Mouse (Mus musculus) CH12.LX (cell line): Measurements from ENCODE around the gene Zfp408. TPM values are rescaled to one million over a fixed set of nuclear protein-coding genes. Genes with fewer than 3 reads are reported as not detected.
"Not testable (repeated sequence)": the region's sequence is repeated elsewhere in the genome, so short reads cannot be mapped to it uniquely, and the experiment has no call there.

Experiments
- DNase-seq: peaks from one replicate; pipeline ENCODE4 v3.0.0-alpha.2; 2013; ENCODE audit errors: extremely low read depth
- H3K27ac ChIP-seq: 2 replicates; pipeline ENCODE4 v1.5.1; 2012; ENCODE audit warnings: low read depth, mild to moderate bottlenecking, control low read depth, moderate library complexity; ENCODE audit not compliant: insufficient read depth
- H3K27me3 ChIP-seq: replicated peaks from 2 replicates; pipeline ENCODE3; 2012; ENCODE audit warnings: inconsistent platforms
- H3K36me3 ChIP-seq, 2 experiments: replicated peaks in 1 of 2; 2 replicates each; pipeline versions ENCODE3 to v1.6.1; 2012; ENCODE audit warnings: inconsistent platforms in 1 of 2, low read length in 1 of 2, mild to moderate bottlenecking in 1 of 2, mixed read lengths in 1 of 2, moderate library complexity in 1 of 2; ENCODE audit not compliant: control insufficient read depth in 1 of 2, insufficient read depth in 1 of 2
- H3K4me1 ChIP-seq, 2 experiments: 2 replicates each; pipeline ENCODE4 v1.6.1; 2012; ENCODE audit warnings: inconsistent platforms in 1 of 2, moderate library complexity in 1 of 2; ENCODE audit not compliant: insufficient read depth in 2 of 2, control insufficient read depth in 1 of 2
- H3K4me2 ChIP-seq: 2 replicates; pipeline ENCODE4 v1.6.1; 2012; ENCODE audit warnings: low read depth, mild to moderate bottlenecking, control low read depth; ENCODE audit not compliant: poor library complexity, insufficient read depth, severe bottlenecking
- H3K4me3 ChIP-seq, 3 experiments: fragments of 150-350 bp in 1 of 3; sonication (generic) in 1 of 3; replicated peaks in 1 of 3; 2 replicates each; pipeline versions ENCODE3 to v1.5.1; 2011 to 2012; ENCODE audit warnings: low read depth in 2 of 3, low read length in 2 of 3, mild to moderate bottlenecking in 2 of 3, moderate library complexity in 2 of 3, control low read depth in 1 of 3, improper control_type of control experiment in 1 of 3, inconsistent platforms in 1 of 3, mixed read lengths in 1 of 3; ENCODE audit not compliant: poor library complexity in 1 of 3
- H3K79me2 ChIP-seq: replicated peaks from 2 replicates; pipeline ENCODE4 v1.6.1; 2012; ENCODE audit warnings: mild to moderate bottlenecking, moderate library complexity; ENCODE audit not compliant: control insufficient read depth, poor library complexity, insufficient read depth, severe bottlenecking; ENCODE audit errors: extremely low read depth
- H3K9ac ChIP-seq: 2 replicates; pipeline ENCODE4 v1.6.1; 2012; ENCODE audit warnings: low read depth, mild to moderate bottlenecking, control low read depth, moderate library complexity; ENCODE audit not compliant: insufficient read depth
- H3K9me3 ChIP-seq: replicated peaks from 2 replicates; pipeline ENCODE3; 2012; ENCODE audit warnings: low read length, inconsistent platforms, mixed read lengths
- BHLHE40 ChIP-seq: IDR thresholded peaks from 2 replicates; pipeline ENCODE4 v1.6.1; 2011; ENCODE audit warnings: mild to moderate bottlenecking, low read depth, low read length, improper control_type of control experiment
- CHD1 ChIP-seq: IDR thresholded peaks from 2 replicates; pipeline ENCODE4 v1.6.1; 2012; ENCODE audit warnings: low read depth, low read length, improper control_type of control experiment, inconsistent platforms
- CTCF ChIP-seq, 2 experiments: IDR thresholded peaks in 1 of 2; conservative IDR thresholded peaks in 1 of 2; 2 replicates each; pipeline ENCODE4 v1.5.1; 2011 to 2012; ENCODE audit warnings: low read depth in 2 of 2, low read length in 2 of 2, improper control_type of control experiment in 1 of 2, inconsistent platforms in 1 of 2, mild to moderate bottlenecking in 1 of 2, moderate library complexity in 1 of 2
- E2F4 ChIP-seq: IDR thresholded peaks from 2 replicates; pipeline ENCODE4 v1.6.1; 2011; ENCODE audit warnings: low read depth, low read length, improper control_type of control experiment; ENCODE audit not compliant: insufficient replicate concordance
- ELF1 ChIP-seq: IDR thresholded peaks from 2 replicates; pipeline ENCODE4 v1.6.1; 2014; ENCODE audit warnings: low read depth, mild to moderate bottlenecking, inconsistent platforms, low read length, improper control_type of control experiment
- ETS1 ChIP-seq: conservative IDR thresholded peaks from 2 replicates; pipeline ENCODE4 v1.6.1; 2012; ENCODE audit warnings: low read depth, mild to moderate bottlenecking, inconsistent platforms, low read length, improper control_type of control experiment, moderate library complexity
- GABPA ChIP-seq: IDR thresholded peaks from 2 replicates; pipeline ENCODE4 v1.6.1; 2012; ENCODE audit warnings: low read depth, low read length, improper control_type of control experiment, inconsistent platforms; ENCODE audit not compliant: insufficient replicate concordance
- HCFC1 ChIP-seq: IDR thresholded peaks from 2 replicates; pipeline ENCODE4 v1.6.1; 2012; ENCODE audit warnings: low read depth, mild to moderate bottlenecking, inconsistent platforms, low read length, improper control_type of control experiment
- IRF4 ChIP-seq: IDR thresholded peaks from 2 replicates; pipeline ENCODE4 v1.6.1; 2014; ENCODE audit warnings: low read depth, mild to moderate bottlenecking, inconsistent platforms, low read length, improper control_type of control experiment
- JUND ChIP-seq: conservative IDR thresholded peaks from 2 replicates; pipeline ENCODE4 v1.6.1; 2011; ENCODE audit warnings: low read depth, low read length, improper control_type of control experiment
- MAFK ChIP-seq: IDR thresholded peaks from 2 replicates; pipeline ENCODE4 v1.6.1; 2011; ENCODE audit warnings: low read length, improper control_type of control experiment; ENCODE audit not compliant: insufficient replicate concordance
- MAX ChIP-seq: IDR thresholded peaks from 2 replicates; pipeline ENCODE4 v1.6.1; 2011; ENCODE audit warnings: low read length, improper control_type of control experiment
- MAZ ChIP-seq: IDR thresholded peaks from 2 replicates; pipeline ENCODE4 v1.6.1; 2012; ENCODE audit warnings: low read depth, mild to moderate bottlenecking, inconsistent platforms, low read length, improper control_type of control experiment, moderate library complexity
- NELFE ChIP-seq: IDR thresholded peaks from 2 replicates; pipeline ENCODE4 v1.6.1; 2011; ENCODE audit warnings: low read depth, low read length, improper control_type of control experiment
- SMC3 ChIP-seq: IDR thresholded peaks from 2 replicates; pipeline ENCODE4 v1.6.1; 2011; ENCODE audit warnings: low read depth, low read length, improper control_type of control experiment
- TCF12 ChIP-seq: IDR thresholded peaks from 2 replicates; pipeline ENCODE4 v1.6.1; 2014; ENCODE audit warnings: low read depth, mild to moderate bottlenecking, inconsistent platforms, low read length, improper control_type of control experiment
- UBTF ChIP-seq: IDR thresholded peaks from 2 replicates; pipeline ENCODE4 v1.6.1; 2012; ENCODE audit warnings: low read depth, mild to moderate bottlenecking, inconsistent platforms, low read length, improper control_type of control experiment, moderate library complexity
- USF2 ChIP-seq: conservative IDR thresholded peaks from 2 replicates; pipeline ENCODE4 v1.6.1; 2011; ENCODE audit warnings: low read depth, low read length, improper control_type of control experiment
- ZC3H11A ChIP-seq: IDR thresholded peaks from 2 replicates; pipeline ENCODE4 v1.6.1; 2012; ENCODE audit warnings: low read depth, mild to moderate bottlenecking, inconsistent platforms, low read length, improper control_type of control experiment
- ZKSCAN1 ChIP-seq: IDR thresholded peaks from 2 replicates; pipeline ENCODE4 v1.6.1; 2012; ENCODE audit warnings: low read depth, inconsistent platforms, low read length, improper control_type of control experiment, borderline replicate concordance
- dilution Hi-C: fragments of 300-500 bp; cut with MboI; formaldehyde crosslinking; loops from 2 replicates; pipeline ENCODE4 v1.14.3; 2020; ENCODE audit warnings: low sequenced_read_pairs; ENCODE audit not compliant: extremely low pct_unique_long_range_greater_than_20kb, extremely low pct_ligation_motif_present
- in situ Hi-C: fragments of 300-500 bp; cut with MboI; formaldehyde crosslinking; loops from 3 replicates; pipeline ENCODE4 v1.14.3; 2019; ENCODE audit warnings: low sequenced_read_pairs, low pct_ligation_motif_present, low pct_unique_long_range_greater_than_20kb, mixed read lengths
- polyA plus RNA-seq: library from polyadenylated mRNA; unstranded; fragments of >175 nt; gene quantifications from 2 replicates; pipeline ENCODE4 v1.2.1, GENCODE M21; 2012; ENCODE audit warnings: low read depth; ENCODE audit not compliant: insufficient read length
- total RNA-seq, 2 experiments: library from RNA; depleted of rRNA; stranded (reverse); fragments of 300-350 nt in 1 of 2; fragments of >200 nt in 1 of 2; gene quantifications; 2 replicates each; pipeline ENCODE4 v1.2.3; 2012 to 2014

The Zfp408 gene
- total and polyA plus RNA-seq, 3 experiments = 8.1 to 16.0 (median 9.2) TPM

DNA sequence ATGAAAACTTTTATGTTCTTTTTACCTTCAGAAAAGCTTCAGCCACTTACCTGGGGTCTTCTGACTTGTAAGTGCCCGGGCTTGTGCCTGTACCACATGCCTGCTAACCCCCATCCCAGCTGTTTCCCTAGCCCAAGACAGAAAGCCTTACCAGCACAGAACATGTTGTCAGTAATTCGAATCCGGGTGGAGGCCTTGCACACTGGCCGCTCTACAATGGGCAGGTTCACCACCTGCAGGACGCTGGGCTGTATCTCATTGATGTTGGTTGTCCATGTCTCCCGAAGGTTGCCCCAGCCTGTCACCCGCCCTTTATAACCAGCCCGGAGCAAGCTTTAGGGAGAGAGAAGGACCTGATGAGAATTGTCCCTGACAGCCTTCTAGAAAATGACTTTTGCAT, 21.4 kb downstream of the Zfp408 start:
- DNase-seq = no peak
- no peak overlapping the region for H3K27ac ChIP-seq
- no peaks in the 10 kb centered on the region for H3K79me2 ChIP-seq
- H3K4me2 ChIP-seq = no peak overlapping the region
- no peak overlapping the region for H3K4me3 ChIP-seq
- H3K9me3 ChIP-seq = no peaks in the 10 kb centered on the region
- H3K27me3 ChIP-seq = peaks cover 2% of the 10 kb centered on the region
- dilution Hi-C loops (no loop called here), in situ Hi-C loops (no loop called here)
- peaks cover 0 to 14% of the 10 kb centered on the region in 2 experiments for H3K36me3 ChIP-seq
- H3K9ac ChIP-seq = no peak overlapping the region
- no peaks in the 10 kb centered on the region; a peak in 1 of 4 replicates for H3K4me1 ChIP-seq
- TF ChIP-seq GABPA (no peak), MAFK (no peak), IRF4 (no peak), ZC3H11A (no peak), E2F4 (no peak), SMC3 (no peak), MAX (no peak), CHD1 (no peak), HCFC1 (no peak), JUND (no peak), NELFE (no peak), MAZ (no peak), UBTF (no peak), USF2 (no peak), ETS1 (no peak), BHLHE40 (no peak), ELF1 (no peak)

- H3K27me3 ChIP-seq = peaks cover 2% of the 10 kb centered on the region
- no peak overlapping the region for H3K27ac ChIP-seq
- in situ Hi-C loops (no loop called here), dilution Hi-C loops (no loop called here)
- no peaks in the 10 kb centered on the region for H3K9me3 ChIP-seq
- no peaks in the 10 kb centered on the region for H3K79me2 ChIP-seq
- H3K9ac ChIP-seq = no peak overlapping the region
- H3K4me2 ChIP-seq = no peak overlapping the region
- H3K36me3 ChIP-seq = peaks cover 2 to 20% of the 10 kb centered on the region in 2 experiments
- no peak for DNase-seq
- TF ChIP-seq NELFE = no peak
- no peak for TF ChIP-seq ETS1
- TF ChIP-seq CHD1 = no peak
- TF ChIP-seq ZKSCAN1 = no peak
- no peak for TF ChIP-seq CTCF (conservative IDR thresholded peaks at IDR 0.05 in 1 of 2, IDR thresholded peaks at IDR 0.05 in 1 of 2; ENCODE audit: low read depth in 2 of 2, low read length in 2 of 2)
- TF ChIP-seq TCF12 = no peak
- no peak overlapping the region for H3K4me3 ChIP-seq
- no peaks in the 10 kb centered on the region; a peak in 1 of 4 replicates for H3K4me1 ChIP-seq
Observed at GRCm38 (mm10) chr2:91627486-91627885, 22.1 kb downstream of the Zfp408 start.

- H3K4me2 ChIP-seq, DNase-seq, H3K9me3 ChIP-seq, H3K4me3 ChIP-seq, in situ Hi-C loops, H3K4me1 ChIP-seq, H3K9ac ChIP-seq, H3K27me3 ChIP-seq, dilution Hi-C loops, H3K79me2 ChIP-seq, H3K27ac ChIP-seq: not testable (repeated sequence)
- H3K36me3 ChIP-seq = peaks cover 28 to 56% of the 10 kb centered on the region in 2 experiments
Observed at GRCm38 (mm10) chr2:91623366-91623765, 26.2 kb downstream of the Zfp408 start.
